Mouse (Mus musculus) myocyte (in vitro differentiated cells): Measurements from ENCODE around the gene Ralgps1. TPM values are rescaled to one million over a fixed set of nuclear protein-coding genes. Genes with fewer than 3 reads are reported as not detected.
A peak's percentile ranks its signal among the peaks of the same experiment; 100 is the strongest.
"Not testable (repeated sequence)": the region's sequence is repeated elsewhere in the genome, so short reads cannot be mapped to it uniquely, and the experiment has no call there.

ENCODE experiments used
- H3K27me3 ChIP-seq: one replicate; pipeline ENCODE4 v1.6.1; 2011; ENCODE audit not compliant: control insufficient read depth, insufficient read depth, insufficient read length
- H3K36me3 ChIP-seq: one replicate; pipeline ENCODE4 v1.6.1; 2011; ENCODE audit not compliant: control insufficient read depth, insufficient read depth
- H3K4me2 ChIP-seq: one replicate; pipeline ENCODE4 v1.6.1; 2011; ENCODE audit warnings: low read depth, control low read depth
- H3K4me3 ChIP-seq: one replicate; pipeline ENCODE4 v1.5.1; 2011; ENCODE audit warnings: mild to moderate bottlenecking, control low read depth, moderate library complexity
- H3K79me2 ChIP-seq: one replicate; pipeline ENCODE4 v1.6.1; 2011; ENCODE audit not compliant: control insufficient read depth, insufficient read depth
- H3ac ChIP-seq: one replicate; pipeline ENCODE4 v1.6.1; 2011; ENCODE audit not compliant: control insufficient read depth, insufficient read length
- CEBPB ChIP-seq: IDR thresholded peaks from 2 replicates; pipeline ENCODE4 v1.6.1; 2011; ENCODE audit warnings: mild to moderate bottlenecking, moderate library complexity; ENCODE audit not compliant: poor library complexity, insufficient read depth, severe bottlenecking
- E2F4 ChIP-seq: IDR thresholded peaks from one replicate; pipeline ENCODE4 v1.6.1; 2011; ENCODE audit warnings: mild to moderate bottlenecking, control low read depth, moderate library complexity; ENCODE audit not compliant: insufficient read depth
- MAX ChIP-seq: IDR thresholded peaks from one replicate; pipeline ENCODE4 v1.6.1; 2011; ENCODE audit warnings: low read depth, mild to moderate bottlenecking, control low read depth
- MYOD1 ChIP-seq, 3 experiments: IDR thresholded peaks; one replicate each; pipeline ENCODE4 v1.6.1; 2011; ENCODE audit warnings: control low read depth in 2 of 3, low read depth in 2 of 3, mild to moderate bottlenecking in 2 of 3, moderate library complexity in 1 of 3; ENCODE audit not compliant: insufficient read length in 2 of 3, control insufficient read depth in 1 of 3
- MYOG ChIP-seq, 3 experiments: IDR thresholded peaks; one replicate each; pipeline ENCODE4 v1.6.1; 2011; ENCODE audit warnings: control low read depth in 2 of 3, low read depth in 2 of 3, mild to moderate bottlenecking in 2 of 3; ENCODE audit not compliant: insufficient read length in 2 of 3, control insufficient read depth in 1 of 3, insufficient read depth in 1 of 3
- POLR2A ChIP-seq: IDR thresholded peaks from one replicate; pipeline ENCODE4 v1.6.1; 2011; ENCODE audit warnings: low read depth, mild to moderate bottlenecking, control low read depth, moderate library complexity; ENCODE audit not compliant: insufficient read length
- POLR2AphosphoS2 ChIP-seq: IDR thresholded peaks from one replicate; pipeline ENCODE4 v1.6.1; 2011; ENCODE audit warnings: low read depth, control low read depth; ENCODE audit not compliant: insufficient read length
- REST ChIP-seq: IDR thresholded peaks from one replicate; pipeline ENCODE4 v1.6.1; 2011; ENCODE audit warnings: mild to moderate bottlenecking, control low read depth, moderate library complexity; ENCODE audit not compliant: insufficient read depth, insufficient read length
- SRF ChIP-seq: IDR thresholded peaks from one replicate; pipeline ENCODE4 v1.6.1; 2011; ENCODE audit warnings: low read depth; ENCODE audit not compliant: control insufficient read depth, insufficient read length
- TCF12 ChIP-seq: IDR thresholded peaks from one replicate; pipeline ENCODE4 v1.6.1; 2011; ENCODE audit warnings: mild to moderate bottlenecking, control low read depth; ENCODE audit not compliant: poor library complexity, insufficient read depth, severe bottlenecking
- TCF3 ChIP-seq: IDR thresholded peaks from one replicate; pipeline ENCODE4 v1.6.1; 2011; ENCODE audit warnings: low read depth, control low read depth; ENCODE audit not compliant: insufficient read length
- USF1 ChIP-seq: IDR thresholded peaks from one replicate; pipeline ENCODE4 v1.6.1; 2011; ENCODE audit warnings: low read depth, mild to moderate bottlenecking, control low read depth, moderate library complexity
- polyA plus RNA-seq: library from polyadenylated mRNA; unstranded; fragments of >200 nt; fragmentation: generic; extraction: Trizol; gene quantifications from one replicate; pipeline ENCODE4 v1.2.1, GENCODE M21; 2012; ENCODE audit warnings: missing spikeins

Gene Ralgps1
- polyA plus RNA-seq, 1 experiment = 1.3 TPM

- no peak overlapping the region for H3K4me2 ChIP-seq
- H3K79me2 ChIP-seq = no peaks in the 10 kb centered on the region
- H3ac ChIP-seq = no peak overlapping the region
- no peaks in the 10 kb centered on the region for H3K27me3 ChIP-seq
- no peak overlapping the region for H3K4me3 ChIP-seq
- TF ChIP-seq MYOD1 (IDR thresholded peaks at IDR 0.05; ENCODE audit: control insufficient read depth in 1 of 3, insufficient read length in 2 of 3, low read depth in 2 of 3) (no peak), TCF3 (no peak), POLR2AphosphoS2 (no peak), MAX (no peak), CEBPB (no peak), MYOG (IDR thresholded peaks at IDR 0.05; ENCODE audit: control insufficient read depth in 1 of 3, insufficient read depth in 1 of 3, insufficient read length in 2 of 3, low read depth in 2 of 3) (no peak), USF1 (no peak), SRF (no peak), TCF12 (no peak), POLR2A (no peak)
- no peaks in the 10 kb centered on the region for H3K36me3 ChIP-seq
Measured at GRCm38 (mm10) chr2:33325359-33325758, 45.9 kb downstream of the Ralgps1 start.

GRCm38 (mm10) chr2:33323799-33324595 is 47.3 kb downstream of the Ralgps1 start:
- no peak overlapping the region for H3K4me2 ChIP-seq
- no peaks in the 10 kb centered on the region for H3K79me2 ChIP-seq
- H3K27me3 ChIP-seq = no peaks in the 10 kb centered on the region
- H3ac ChIP-seq = no peak overlapping the region
- no peaks in the 10 kb centered on the region for H3K36me3 ChIP-seq
- no peak for TF ChIP-seq CEBPB
- peak; percentile 7 for TF ChIP-seq USF1
- no peak overlapping the region for H3K4me3 ChIP-seq

- H3K27me3 ChIP-seq, H3ac ChIP-seq, H3K4me2 ChIP-seq: not testable (repeated sequence)
Measured at GRCm38 (mm10) chr2:33323043-33323625, 48.2 kb downstream of the Ralgps1 start.

GRCm38 (mm10) chr2:33321641-33322040 is 49.6 kb downstream of the Ralgps1 start:
- Histone ChIP-seq H3K79me2 (no peaks in the 10 kb centered on the region), H3K27me3 (no peaks in the 10 kb centered on the region), H3K36me3 (no peaks in the 10 kb centered on the region), H3ac (no peak overlapping the region), H3K4me3 (no peak overlapping the region), H3K4me2 (no peak overlapping the region)
- TF ChIP-seq MYOD1 (IDR thresholded peaks at IDR 0.05; ENCODE audit: control insufficient read depth in 1 of 3, insufficient read length in 2 of 3, low read depth in 2 of 3) (no peak), POLR2A (no peak), TCF12 (no peak), TCF3 (no peak), SRF (no peak), USF1 (no peak), REST (no peak), MYOG (IDR thresholded peaks at IDR 0.05; ENCODE audit: control insufficient read depth in 1 of 3, insufficient read depth in 1 of 3, insufficient read length in 2 of 3, low read depth in 2 of 3) (no peak), CEBPB (no peak), POLR2AphosphoS2 (no peak), E2F4 (no peak), MAX (no peak)

More at GRCm38 (mm10) chr2:33323043-33323625, 48.2 kb downstream of the Ralgps1 start:
- H3K79me2 ChIP-seq, H3K4me3 ChIP-seq, H3K36me3 ChIP-seq: not testable (repeated sequence)

- H3K36me3 ChIP-seq = no peaks in the 10 kb centered on the region
- H3ac ChIP-seq = no peak overlapping the region
- no peak overlapping the region for H3K4me2 ChIP-seq
- no peak overlapping the region for H3K4me3 ChIP-seq
- TF ChIP-seq POLR2A (no peak), MAX (no peak), SRF (no peak), MYOG (IDR thresholded peaks at IDR 0.05; ENCODE audit: control insufficient read depth in 1 of 3, insufficient read depth in 1 of 3, insufficient read length in 2 of 3, low read depth in 2 of 3) (no peak), TCF12 (no peak), TCF3 (no peak), POLR2AphosphoS2 (no peak), REST (no peak), USF1 (no peak), CEBPB (no peak), MYOD1 (IDR thresholded peaks at IDR 0.05; ENCODE audit: control insufficient read depth in 1 of 3, insufficient read length in 2 of 3, low read depth in 2 of 3) (no peak), E2F4 (no peak)
- no peaks in the 10 kb centered on the region for H3K79me2 ChIP-seq
- H3K27me3 ChIP-seq = no peaks in the 10 kb centered on the region
Measured at GRCm38 (mm10) chr2:33321031-33321430, 50.3 kb downstream of the Ralgps1 start.
